Mouse (Mus musculus) C2C12 (cell line): Measurements from ENCODE around the gene Tgds.

ENCODE experiments used
- CTCF ChIP-seq: IDR thresholded peaks from one replicate; pipeline ENCODE4 v1.5.1; 2011; ENCODE audit not compliant: control insufficient read depth, insufficient read depth, insufficient read length
- MAX ChIP-seq: IDR thresholded peaks from one replicate; pipeline ENCODE4 v1.6.1; 2011; ENCODE audit warnings: mild to moderate bottlenecking, control low read depth
- MYOG ChIP-seq: IDR thresholded peaks from one replicate; pipeline ENCODE4 v1.6.1; 2011; ENCODE audit not compliant: control insufficient read depth, insufficient read length; ENCODE audit errors: extremely low read depth

- TF ChIP-seq CTCF (no peak), MYOG (no peak), MAX (no peak)
These were observed 1.1 kb downstream of the Tgds start for GRCm38 (mm10) chr14:118131472-118131871.
